Mouse (Mus musculus) neural tube, embryonic 15.5 days (tissue): ENCODE data around the gene Hk3. TPM values are rescaled to one million over a fixed set of nuclear protein-coding genes. Genes with fewer than 3 reads are reported as not detected.

Source experiments
- ATAC-seq: fragments of 200-750 bp; cut with Nextera tagmentation; 2 replicates; pipeline ENCODE4 v1.8.0; 2017; ENCODE audit warnings: mild to moderate bottlenecking, moderate TSS enrichment, moderate library complexity; ENCODE audit not compliant: low FRiP score
- H3K27ac ChIP-seq: fragments of 300-500 bp; sonication (generic); replicated peaks from 2 replicates; pipeline ENCODE4 v1.5.1; 2015; ENCODE audit warnings: mild to moderate bottlenecking, inconsistent platforms
- H3K27me3 ChIP-seq: fragments of 300-500 bp; sonication (generic); replicated peaks from 2 replicates; pipeline ENCODE4 v1.6.1; 2015; ENCODE audit warnings: inconsistent platforms
- H3K36me3 ChIP-seq: fragments of 300-500 bp; sonication (generic); 2 replicates; pipeline ENCODE4 v1.6.1; 2015; ENCODE audit warnings: inconsistent platforms
- H3K4me1 ChIP-seq: fragments of 300-500 bp; sonication (generic); 2 replicates; pipeline ENCODE4 v1.6.1; 2015; ENCODE audit warnings: inconsistent platforms
- H3K4me2 ChIP-seq: fragments of 300-500 bp; sonication (generic); 2 replicates; pipeline ENCODE4 v1.6.1; 2015; ENCODE audit warnings: inconsistent platforms, mild to moderate bottlenecking, moderate library complexity
- H3K4me3 ChIP-seq: fragments of 300-500 bp; sonication (generic); replicated peaks from 2 replicates; pipeline ENCODE4 v1.5.1; 2015; ENCODE audit warnings: mild to moderate bottlenecking, inconsistent platforms
- H3K9ac ChIP-seq: fragments of 300-500 bp; sonication (generic); replicated peaks from 2 replicates; pipeline ENCODE4 v1.6.1; 2015; ENCODE audit warnings: mild to moderate bottlenecking, inconsistent platforms
- H3K9me3 ChIP-seq: fragments of 300-500 bp; sonication (generic); replicated peaks from 2 replicates; pipeline ENCODE4 v1.6.1; 2016; ENCODE audit warnings: inconsistent platforms
- WGBS: fragments of 180-500 bp; shearing (Covaris S2); methylation state at CpG from one replicate; pipeline ENCODE4 v1.1.7; 2015; ENCODE audit warnings: mixed read lengths; 5-methylcytosine and 5-hydroxymethylcytosine counted together
- polyA plus RNA-seq: library from polyadenylated mRNA; unstranded; fragments of >200 nt; fragmentation: Nextera tagmentation; extraction: Ambion mirVana; gene quantifications from 2 replicates; pipeline ENCODE4 v1.2.1, GENCODE M21; 2015

The Hk3 gene
- 0.86 and 1.3 TPM in 2 replicates for polyA plus RNA-seq

GRCm38 (mm10) chr13:55021194-55021779 lies at the start of gene Hk3:
Gene Hk3, minus strand, starts transcription at chr13:55021385.
- H3K9ac ChIP-seq: no peak within 1 kb of the TSS
- no peak within 1 kb of the TSS for H3K4me2 ChIP-seq
- WGBS: 93% methylated on average over 13 of the region's 13 CpGs
- H3K27me3 ChIP-seq: no peaks in the 10 kb centered on the region
- no peak within 1 kb of the TSS for H3K27ac ChIP-seq
- H3K4me3 ChIP-seq: no peak within 1 kb of the TSS
- no peak for ATAC-seq
- H3K36me3 ChIP-seq: 0 out of 2 replicates have a peak, but pooled peaks cover 6% of the 10 kb centered on the region
- H3K4me1 ChIP-seq: no peaks in the 10 kb centered on the region
- H3K9me3 ChIP-seq: no peaks in the 10 kb centered on the region

- no peak overlapping the region for H3K4me3 ChIP-seq
- no peaks in the 10 kb centered on the region for H3K36me3 ChIP-seq
- H3K4me2 ChIP-seq: no peak overlapping the region
- no peaks in the 10 kb centered on the region for H3K4me1 ChIP-seq
- ATAC-seq: no peak
- H3K27me3 ChIP-seq: no peaks in the 10 kb centered on the region
- no peaks in the 10 kb centered on the region for H3K9me3 ChIP-seq
- H3K27ac ChIP-seq: no peak overlapping the region
- 77% methylated on average over 7 of the region's 7 CpGs for WGBS
- H3K9ac ChIP-seq: no peak overlapping the region
Measured at GRCm38 (mm10) chr13:55069719-55070118, 48.5 kb upstream of the Hk3 start.

GRCm38 (mm10) chr13:55063276-55063675 lies 42.1 kb upstream of the Hk3 start:
- Histone ChIP-seq H3K4me3 (no peak overlapping the region), H3K4me1 (no peaks in the 10 kb centered on the region), H3K36me3 (no peaks in the 10 kb centered on the region), H3K9ac (no peak overlapping the region), H3K27me3 (no peaks in the 10 kb centered on the region), H3K4me2 (no peak overlapping the region), H3K9me3 (no peaks in the 10 kb centered on the region), H3K27ac (no peak overlapping the region)
- 90% methylated on average over 2 of the region's 2 CpGs for WGBS
- ATAC-seq: no peak

- ATAC-seq: no peak
- 97% methylated on average over 2 of the region's 2 CpGs for WGBS
- Histone ChIP-seq H3K9me3 (no peaks in the 10 kb centered on the region), H3K9ac (no peak overlapping the region), H3K4me2 (no peak overlapping the region), H3K27me3 (no peaks in the 10 kb centered on the region), H3K36me3 (peaks cover 6% of the 10 kb centered on the region), H3K27ac (no peak overlapping the region), H3K4me1 (no peaks in the 10 kb centered on the region), H3K4me3 (no peak overlapping the region)
Measured at GRCm38 (mm10) chr13:55058042-55058441, 36.9 kb upstream of the Hk3 start.

GRCm38 (mm10) chr13:55047706-55048105 lies 26.5 kb upstream of the Hk3 start:
- H3K9me3 ChIP-seq: no peaks in the 10 kb centered on the region
- no peak for ATAC-seq
- 37% methylated on average over 3 of the region's 3 CpGs for WGBS
- H3K27ac ChIP-seq: no peak overlapping the region
- no peak overlapping the region for H3K4me2 ChIP-seq
- H3K9ac ChIP-seq: no peak overlapping the region
- no peak overlapping the region for H3K4me3 ChIP-seq
- no peaks in the 10 kb centered on the region for H3K27me3 ChIP-seq
- H3K36me3 ChIP-seq: 0 out of 2 replicates have a peak, but pooled peaks cover 7% of the 10 kb centered on the region
- peaks cover 5% of the 10 kb centered on the region; the same call in 1 of the 2 replicates for H3K4me1 ChIP-seq

GRCm38 (mm10) chr13:55040016-55040415 lies 18.8 kb upstream of the Hk3 start:
- H3K9ac ChIP-seq: no peak overlapping the region
- 96% methylated on average over 2 of the region's 2 CpGs for WGBS

GRCm38 (mm10) chr13:55024215-55024614 lies 3.0 kb upstream of the Hk3 start:
- no peaks in the 10 kb centered on the region for H3K9me3 ChIP-seq
- H3K27ac ChIP-seq: no peak overlapping the region
- WGBS: 94% methylated on average over 2 of the region's 2 CpGs
- no peak overlapping the region for H3K9ac ChIP-seq
- H3K4me2 ChIP-seq: no peak overlapping the region
- no peaks in the 10 kb centered on the region for H3K4me1 ChIP-seq
- no peaks in the 10 kb centered on the region for H3K27me3 ChIP-seq
- H3K4me3 ChIP-seq: no peak overlapping the region
- ATAC-seq: no peak
- H3K36me3 ChIP-seq: peaks cover 16% of the 10 kb centered on the region

More at GRCm38 (mm10) chr13:55040016-55040415, 18.8 kb upstream of the Hk3 start:
- no peaks in the 10 kb centered on the region for H3K27me3 ChIP-seq
- peaks cover 9% of the 10 kb centered on the region for H3K36me3 ChIP-seq
- no peaks in the 10 kb centered on the region for H3K4me1 ChIP-seq
- H3K4me3 ChIP-seq: no peak overlapping the region
- no peak overlapping the region for H3K27ac ChIP-seq
- H3K4me2 ChIP-seq: no peak overlapping the region
- no peak for ATAC-seq
- H3K9me3 ChIP-seq: no peaks in the 10 kb centered on the region

GRCm38 (mm10) chr13:55022715-55023114 lies 1.5 kb upstream of the Hk3 start:
- no peaks in the 10 kb centered on the region for H3K27me3 ChIP-seq
- no peak overlapping the region for H3K27ac ChIP-seq
- H3K4me2 ChIP-seq: no peak overlapping the region
- no peaks in the 10 kb centered on the region for H3K4me1 ChIP-seq
- no peak for ATAC-seq
- WGBS: 77% methylated on average over 9 of the region's 9 CpGs
- no peak overlapping the region for H3K4me3 ChIP-seq
- H3K9ac ChIP-seq: no peak overlapping the region
- H3K36me3 ChIP-seq: peaks cover 8% of the 10 kb centered on the region; the same call in 1 of the 2 replicates
- H3K9me3 ChIP-seq: no peaks in the 10 kb centered on the region

GRCm38 (mm10) chr13:55022256-55022655 lies 1.1 kb upstream of the Hk3 start:
- Histone ChIP-seq H3K4me2 (no peak overlapping the region), H3K9me3 (no peaks in the 10 kb centered on the region), H3K4me1 (no peaks in the 10 kb centered on the region), H3K36me3 (0 out of 2 replicates have a peak, but pooled peaks cover 6% of the 10 kb centered on the region), H3K9ac (no peak overlapping the region), H3K4me3 (no peak overlapping the region), H3K27ac (no peak overlapping the region), H3K27me3 (no peaks in the 10 kb centered on the region)
- ATAC-seq: no peak
- 27% methylated on average over 4 of the region's 4 CpGs for WGBS

GRCm38 (mm10) chr13:55020051-55020450 lies 1.1 kb downstream of the Hk3 start:
- WGBS: 91% methylated on average over 4 of the region's 4 CpGs

GRCm38 (mm10) chr13:55019181-55019580 lies 2.0 kb downstream of the Hk3 start:
- H3K4me2 ChIP-seq: no peak overlapping the region
- H3K27ac ChIP-seq: no peak overlapping the region
- no peak for ATAC-seq
- no peaks in the 10 kb centered on the region for H3K36me3 ChIP-seq
- 67% methylated on average over 3 of the region's 3 CpGs for WGBS
- H3K27me3 ChIP-seq: no peaks in the 10 kb centered on the region
- no peaks in the 10 kb centered on the region for H3K9me3 ChIP-seq
- H3K4me3 ChIP-seq: no peak overlapping the region
- H3K4me1 ChIP-seq: peaks cover under 1% of the 10 kb centered on the region; the same call in 1 of the 2 replicates
- H3K9ac ChIP-seq: no peak overlapping the region

More at GRCm38 (mm10) chr13:55020051-55020450, 1.1 kb downstream of the Hk3 start:
- H3K4me3 ChIP-seq: no peak overlapping the region
- no peaks in the 10 kb centered on the region for H3K9me3 ChIP-seq
- H3K27ac ChIP-seq: no peak overlapping the region
- H3K4me2 ChIP-seq: no peak overlapping the region
- no peak overlapping the region for H3K9ac ChIP-seq
- no peaks in the 10 kb centered on the region for H3K36me3 ChIP-seq
- H3K4me1 ChIP-seq: no peaks in the 10 kb centered on the region
- no peak for ATAC-seq
- H3K27me3 ChIP-seq: no peaks in the 10 kb centered on the region

- H3K36me3 ChIP-seq: no peaks in the 10 kb centered on the region
- no peak for ATAC-seq
- peaks cover 3% of the 10 kb centered on the region for H3K4me1 ChIP-seq
- H3K4me3 ChIP-seq: no peak overlapping the region
- no peaks in the 10 kb centered on the region for H3K9me3 ChIP-seq
- no peak overlapping the region for H3K9ac ChIP-seq
- 88% methylated on average over 9 of the region's 9 CpGs for WGBS
- H3K27ac ChIP-seq: no peak overlapping the region
- H3K27me3 ChIP-seq: no peaks in the 10 kb centered on the region
- no peak overlapping the region for H3K4me2 ChIP-seq
Measured at GRCm38 (mm10) chr13:55018700-55019099, 2.5 kb downstream of the Hk3 start.
